ENCODE assay signal across 22 mouse cellular contexts in the genomic region with DNA sequence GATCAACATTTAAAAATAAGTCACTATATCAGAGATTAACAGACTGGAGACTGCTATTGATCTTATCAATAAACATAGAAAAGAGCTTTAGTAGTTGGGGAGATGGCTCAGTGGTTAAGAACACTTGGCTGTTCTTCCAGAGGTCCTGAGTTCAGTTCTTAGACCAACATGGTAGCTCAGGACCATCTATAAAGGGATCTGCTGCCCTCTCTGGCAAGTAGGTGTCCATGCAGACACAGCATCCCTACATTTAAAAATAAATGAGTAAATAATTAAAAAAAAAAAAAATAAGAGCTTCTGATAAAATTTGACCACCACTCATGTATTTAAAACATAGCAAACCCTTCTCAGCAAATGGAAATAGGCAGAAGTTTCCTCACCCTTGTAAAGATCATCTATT.
"Had no signal": no experiment of that assay in that cellular context is flagged by ENCODE, and none has a peak within 500 bp of the region (broad histone marks: within the 10 kb centered on the region; RNA-seq: fewer than 3 reads in every experiment).

No protein-coding gene starts in this region.

- H3K4me2 ChIP-seq: kidney, embryonic 15.5 days; limb, embryonic 13.5 days; liver, embryonic 13.5 days; lung, embryonic 14.5 days; midbrain, embryonic 11.5 days; neural tube, embryonic 13.5 days; stomach, embryonic 15.5 days had no signal

- H3K9ac ChIP-seq: kidney, embryonic 15.5 days; limb, embryonic 13.5 days; liver, embryonic 13.5 days; liver, postnatal 0 days; lung, embryonic 14.5 days; neural tube, embryonic 13.5 days; stomach, embryonic 15.5 days had no signal

- DNase-seq: kidney, adult 11 months; kidney, adult 8-10 months; kidney, postnatal 10 days; kidney, postnatal 36 days; liver; liver, embryonic 13.5 days; liver, postnatal 0 days; lung, embryonic 14.5 days; midbrain, embryonic 14.5 days; right cerebral cortex, postnatal 14 days; spleen, adult 18-20 months; thymus, postnatal 25 days had no signal

- H3K4me1 ChIP-seq: kidney, embryonic 15.5 days; limb, embryonic 10.5 days; limb, embryonic 13.5 days; neural tube, embryonic 13.5 days; stomach, embryonic 15.5 days had no signal

- H3K4me3 ChIP-seq: kidney, embryonic 15.5 days; limb, embryonic 10.5 days; limb, embryonic 13.5 days; liver, embryonic 13.5 days; megakaryocyte, embryonic 14.5 days; myocyte; neural tube, embryonic 13.5 days; stomach, embryonic 15.5 days had no signal

- H3K36me3 ChIP-seq: stomach, embryonic 15.5 days had no signal

- H3K27ac ChIP-seq: kidney, embryonic 15.5 days; limb, embryonic 10.5 days; limb, embryonic 13.5 days; liver, embryonic 13.5 days; macrophage; neural tube, embryonic 13.5 days; stomach, embryonic 15.5 days had no signal

- ATAC-seq: liver, postnatal 0 days; lung, postnatal 0 days had no signal

- H3K27me3 ChIP-seq: kidney, embryonic 15.5 days; limb, embryonic 13.5 days; liver, embryonic 13.5 days; megakaryocyte, embryonic 14.5 days; neural tube, embryonic 13.5 days; stomach, embryonic 15.5 days had no signal

- H3K9me3 ChIP-seq: kidney, embryonic 15.5 days; limb, embryonic 10.5 days; limb, embryonic 13.5 days; liver, embryonic 13.5 days; megakaryocyte, embryonic 14.5 days; neural tube, embryonic 13.5 days; stomach, embryonic 15.5 days had no signal
